Mouse (Mus musculus): ENCODE measurements around the gene Rapgef5.
"Not testable (repeated sequence)": the region's sequence is repeated elsewhere in the genome, so short reads cannot be mapped to it uniquely, and the experiment has no call there.

Rapgef5 gene

GRCm38 (mm10) chr12:117776841-117777240 is 260.6 kb downstream of the Rapgef5 start:
- no peak for DNase-seq

GRCm38 (mm10) chr12:117781360-117781759 is 265.1 kb downstream of the Rapgef5 start:
- no peak for DNase-seq

- no peak for DNase-seq
Measured at GRCm38 (mm10) chr12:117783426-117783825, 267.1 kb downstream of the Rapgef5 start.

- DNase-seq: no peak
Measured at GRCm38 (mm10) chr12:117786621-117787020, 270.3 kb downstream of the Rapgef5 start.

- no peak for DNase-seq
Measured at GRCm38 (mm10) chr12:117788513-117789011, 272.3 kb downstream of the Rapgef5 start.

GRCm38 (mm10) chr12:117789017-117789416 is 272.7 kb downstream of the Rapgef5 start:
- DNase-seq: no peak

GRCm38 (mm10) chr12:117795303-117795702 is 279.0 kb downstream of the Rapgef5 start:
- DNase-seq: no peak

GRCm38 (mm10) chr12:117803989-117804388 is 287.7 kb downstream of the Rapgef5 start, which contains the start of gene Cdca7l:
Cdca7l (plus strand) TSS chr12:117804289.
- DNase-seq: not testable (repeated sequence)

- no peak for DNase-seq
Measured at GRCm38 (mm10) chr12:117805576-117805975, 289.3 kb downstream of the Rapgef5 start.

GRCm38 (mm10) chr12:117806007-117806451 is 289.8 kb downstream of the Rapgef5 start:
- DNase-seq: no peak

GRCm38 (mm10) chr12:117806470-117806869 is 290.2 kb downstream of the Rapgef5 start:
- DNase-seq: no peak

GRCm38 (mm10) chr12:117807637-117808036 is 291.4 kb downstream of the Rapgef5 start:
- DNase-seq: no peak

- no peak for DNase-seq
Measured at GRCm38 (mm10) chr12:117808355-117809326, 292.4 kb downstream of the Rapgef5 start.

All from kidney, postnatal 10 days (tissue).